Mouse (Mus musculus) liver, embryonic 16.5 days (tissue): ENCODE measurements around the gene Atg2a. TPM values are rescaled to one million over a fixed set of nuclear protein-coding genes. Genes with fewer than 3 reads are reported as not detected.

Source experiments
- ATAC-seq: fragments of 200-750 bp; cut with Nextera tagmentation; 2 replicates; pipeline ENCODE4 v1.8.0; 2017; ENCODE audit warnings: low read depth, mild to moderate bottlenecking, moderate number of reproducible peaks, moderate library complexity
- H3K27ac ChIP-seq: fragments of 300-500 bp; sonication (generic); 2 replicates; pipeline ENCODE4 v1.5.1; 2014; ENCODE audit warnings: mild to moderate bottlenecking, low read length
- H3K27me3 ChIP-seq: fragments of 300-500 bp; sonication (generic); 2 replicates; pipeline ENCODE4 v1.6.1; 2014; ENCODE audit warnings: low read depth, low read length, mixed read lengths; ENCODE audit not compliant: control insufficient read depth, insufficient read depth
- H3K36me3 ChIP-seq: fragments of 300-500 bp; sonication (generic); 2 replicates; pipeline ENCODE4 v1.6.1; 2014; ENCODE audit warnings: mild to moderate bottlenecking; ENCODE audit not compliant: control insufficient read depth, insufficient read depth
- H3K4me1 ChIP-seq: fragments of 300-500 bp; sonication (generic); 2 replicates; pipeline ENCODE4 v1.6.1; 2014; ENCODE audit warnings: low read depth, low read length, mixed read lengths; ENCODE audit not compliant: control insufficient read depth
- H3K4me2 ChIP-seq: fragments of 300-500 bp; sonication (generic); 2 replicates; pipeline ENCODE4 v1.6.1; 2014; ENCODE audit warnings: low read depth, low read length, mixed read lengths
- H3K4me3 ChIP-seq: fragments of 300-500 bp; sonication (generic); 2 replicates; pipeline ENCODE4 v1.5.1; 2014; ENCODE audit warnings: low read depth, mild to moderate bottlenecking, low read length
- H3K9ac ChIP-seq: fragments of 300-500 bp; sonication (generic); 2 replicates; pipeline ENCODE4 v1.6.1; 2014; ENCODE audit warnings: low read depth, low read length
- H3K9me3 ChIP-seq: fragments of 300-500 bp; sonication (generic); replicated peaks from 2 replicates; pipeline ENCODE4 v1.6.1; 2016; ENCODE audit warnings: low read length; ENCODE audit not compliant: control insufficient read depth
- WGBS: fragments of 180-500 bp; shearing (Covaris S2); extraction: QIAGEN DNeasy Blood & Tissue Kit; methylation state at CpG from one replicate; pipeline ENCODE4 v1.1.7; 2014; ENCODE audit not compliant: insufficient replicate concordance; 5-methylcytosine and 5-hydroxymethylcytosine counted together
- polyA plus RNA-seq: library from polyadenylated mRNA; unstranded; fragments of >200 nt; fragmentation: Nextera tagmentation; extraction: Ambion mirVana; gene quantifications from 2 replicates; pipeline ENCODE4 v1.2.1, GENCODE M21; 2015

The Atg2a gene
- 4.9 and 6.1 TPM in 2 replicates for polyA plus RNA-seq

DNA sequence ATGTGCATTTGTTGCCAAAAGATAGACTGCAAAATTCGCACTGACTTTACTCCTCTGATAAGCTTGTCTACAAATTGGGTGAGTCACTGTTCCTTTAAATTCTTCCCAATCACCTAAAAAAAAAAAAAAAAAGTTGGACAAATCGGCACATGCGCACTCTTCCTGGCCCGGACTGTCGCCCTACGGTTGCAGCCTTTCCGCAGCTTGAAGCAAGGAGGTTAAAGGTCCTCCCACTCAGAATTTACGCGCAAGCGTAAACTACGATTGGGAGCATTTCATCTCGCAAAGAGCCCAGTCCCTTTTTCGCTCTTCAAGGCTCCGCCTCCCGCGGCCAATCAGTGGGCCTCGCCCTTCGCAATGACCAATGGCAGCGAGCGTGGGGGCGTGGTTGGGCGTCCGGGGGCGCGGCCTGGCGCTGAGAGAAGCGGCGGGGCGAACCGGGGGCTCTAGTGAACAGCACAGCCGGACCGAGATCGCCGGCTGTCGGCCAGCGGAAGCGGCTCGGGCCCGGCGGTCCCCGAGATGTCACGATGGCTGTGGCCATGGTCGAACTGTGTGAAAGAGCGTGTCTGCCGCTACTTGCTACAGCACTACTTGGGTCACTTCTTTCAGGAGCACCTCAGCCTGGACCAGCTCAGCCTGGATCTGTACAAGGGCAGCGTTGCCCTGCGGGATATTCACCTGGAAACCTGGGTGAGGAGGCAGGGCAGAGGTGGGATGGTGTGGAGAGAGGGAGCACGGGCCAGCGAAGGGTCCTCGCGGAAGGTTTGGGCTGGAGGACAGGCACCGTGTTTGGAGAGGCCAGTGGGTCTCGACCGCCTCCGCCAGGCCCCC is at the start of gene Atg2a:
Atg2a (plus strand) TSS at position 395 of the 834 bp plus-strand sequence.
- peak; percentile 90 for ATAC-seq
- WGBS, result under 1% methylated on average over 54 of the region's 55 CpGs
- H3K9me3 ChIP-seq, result no peaks in the 10 kb centered on the region

GRCm38 (mm10) chr19:6204265-6204664 is 37.2 kb upstream of the Atg2a start:
- no peaks in the 10 kb centered on the region for H3K4me1 ChIP-seq
- H3K36me3 ChIP-seq, result no peaks in the 10 kb centered on the region
- H3K9me3 ChIP-seq, result no peaks in the 10 kb centered on the region
- 56% methylated on average over 2 of the region's 2 CpGs for WGBS
- H3K4me2 ChIP-seq, result no peak overlapping the region
- H3K9ac ChIP-seq, result no peak overlapping the region
- no peak overlapping the region for H3K27ac ChIP-seq
- ATAC-seq, result no peak
- no peak overlapping the region for H3K4me3 ChIP-seq
- no peaks in the 10 kb centered on the region for H3K27me3 ChIP-seq

More for the DNA sequence above, at the start of gene Atg2a:
- peaks cover 11% of the 10 kb centered on the region for H3K36me3 ChIP-seq
- peak within 1 kb of the TSS; percentile 94 for H3K9ac ChIP-seq
- peak within 1 kb of the TSS; percentile 86 for H3K4me3 ChIP-seq
- peak within 1 kb of the TSS; percentile 90 for H3K4me2 ChIP-seq
- H3K27ac ChIP-seq, result peak within 1 kb of the TSS; percentile 90
- H3K27me3 ChIP-seq, result no peaks in the 10 kb centered on the region
- H3K4me1 ChIP-seq, result peaks cover 38% of the 10 kb centered on the region

- Histone ChIP-seq H3K27ac (no peak overlapping the region), H3K36me3 (no peaks in the 10 kb centered on the region), H3K9me3 (no peaks in the 10 kb centered on the region), H3K9ac (no peak overlapping the region), H3K4me1 (no peaks in the 10 kb centered on the region), H3K27me3 (no peaks in the 10 kb centered on the region), H3K4me3 (no peak overlapping the region), H3K4me2 (no peak overlapping the region)
- 63% methylated on average over 5 of the region's 5 CpGs for WGBS
- ATAC-seq, result no peak
Measured at GRCm38 (mm10) chr19:6206716-6207115, 34.8 kb upstream of the Atg2a start.

GRCm38 (mm10) chr19:6216046-6216705 is 25.3 kb upstream of the Atg2a start:
- H3K4me1 ChIP-seq, result no peaks in the 10 kb centered on the region
- WGBS, result 45% methylated on average over 6 of the region's 6 CpGs
- no peak overlapping the region for H3K4me3 ChIP-seq
- H3K4me2 ChIP-seq, result no peak overlapping the region
- ATAC-seq, result no peak
- no peaks in the 10 kb centered on the region for H3K9me3 ChIP-seq
- no peak overlapping the region for H3K27ac ChIP-seq
- H3K9ac ChIP-seq, result no peak overlapping the region
- no peaks in the 10 kb centered on the region for H3K27me3 ChIP-seq
- H3K36me3 ChIP-seq, result no peaks in the 10 kb centered on the region

- Histone ChIP-seq H3K36me3 (no peaks in the 10 kb centered on the region), H3K4me3 (no peak overlapping the region), H3K4me1 (no peaks in the 10 kb centered on the region), H3K27me3 (no peaks in the 10 kb centered on the region), H3K27ac (no peak overlapping the region), H3K9me3 (no peaks in the 10 kb centered on the region), H3K9ac (no peak overlapping the region), H3K4me2 (no peak overlapping the region)
- WGBS, result 59% methylated on average over 6 of the region's 6 CpGs
- ATAC-seq, result no peak
Measured at GRCm38 (mm10) chr19:6218606-6219005, 22.9 kb upstream of the Atg2a start.

DNA sequence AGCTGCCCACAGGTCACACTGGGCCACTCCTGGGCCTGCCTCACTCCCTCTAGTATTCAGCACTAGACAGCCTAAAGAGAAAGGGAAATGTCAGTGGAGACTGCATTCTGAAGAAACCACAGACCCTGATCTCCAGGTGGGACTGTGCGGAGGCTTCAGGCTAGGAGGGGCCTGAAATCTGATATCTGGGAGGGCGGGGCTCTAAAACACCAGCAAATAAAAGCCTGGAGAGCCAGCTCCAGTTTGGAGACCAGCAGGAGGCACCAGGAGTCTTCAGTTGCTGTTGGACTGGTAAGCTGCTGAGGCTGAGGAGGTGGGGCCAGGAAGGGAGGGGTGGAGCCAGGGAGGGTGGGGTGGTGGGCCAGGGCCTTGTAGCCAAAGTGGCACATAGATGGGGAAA is 15.3 kb upstream of the Atg2a start, which contains the start of gene Gpha2:
Gpha2 (plus strand) TSS at position 246 of the 400 bp plus-strand sequence.
- no peaks in the 10 kb centered on the region for H3K4me1 ChIP-seq
- ATAC-seq, result no peak
- 21% methylated on average over 2 of the region's 2 CpGs for WGBS

GRCm38 (mm10) chr19:6226763-6227162 is 14.7 kb upstream of the Atg2a start:
- 78% methylated on average over 14 of the region's 14 CpGs for WGBS
- Histone ChIP-seq H3K4me3 (no peak overlapping the region), H3K36me3 (no peaks in the 10 kb centered on the region), H3K4me1 (no peaks in the 10 kb centered on the region), H3K9ac (no peak overlapping the region), H3K27ac (no peak overlapping the region), H3K9me3 (no peaks in the 10 kb centered on the region), H3K4me2 (no peak overlapping the region), H3K27me3 (no peaks in the 10 kb centered on the region)
- no peak for ATAC-seq

More for the DNA sequence above, 15.3 kb upstream of the Atg2a start, which contains the start of gene Gpha2:
- Histone ChIP-seq H3K9ac (no peak within 1 kb of the TSS), H3K27me3 (no peaks in the 10 kb centered on the region), H3K4me3 (no peak within 1 kb of the TSS), H3K36me3 (no peaks in the 10 kb centered on the region), H3K4me2 (no peak within 1 kb of the TSS), H3K27ac (no peak within 1 kb of the TSS), H3K9me3 (no peaks in the 10 kb centered on the region)

DNA sequence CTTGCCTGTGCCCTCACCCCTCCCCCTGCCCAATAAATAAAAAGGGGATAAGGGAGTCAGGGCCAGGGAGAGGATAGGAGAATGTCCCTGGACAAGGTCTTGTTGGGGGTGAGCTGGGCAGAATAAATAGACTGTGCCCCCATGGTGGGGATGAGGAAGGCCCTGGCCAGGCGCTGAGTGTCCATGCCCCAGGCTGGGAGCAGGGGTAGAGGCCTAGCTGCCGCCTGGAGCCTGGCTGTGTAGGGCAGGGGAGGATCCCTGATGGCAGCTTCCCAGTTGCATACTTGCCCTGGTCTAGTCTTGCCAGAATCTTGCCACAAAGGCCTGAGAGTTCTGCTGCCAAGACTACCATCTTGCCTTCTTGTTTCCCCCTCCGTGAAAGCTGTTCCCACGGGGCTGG is 13.6 kb upstream of the Atg2a start:
- Histone ChIP-seq H3K4me3 (no peak overlapping the region), H3K36me3 (no peaks in the 10 kb centered on the region), H3K27ac (no peak overlapping the region), H3K4me1 (no peaks in the 10 kb centered on the region), H3K4me2 (no peak overlapping the region), H3K27me3 (no peaks in the 10 kb centered on the region), H3K9ac (no peak overlapping the region), H3K9me3 (no peaks in the 10 kb centered on the region)
- ATAC-seq, result no peak
- WGBS, result 80% methylated on average over 4 of the region's 4 CpGs

GRCm38 (mm10) chr19:6230411-6230810 is 11.1 kb upstream of the Atg2a start:
- Histone ChIP-seq H3K27ac (no peak overlapping the region), H3K27me3 (no peaks in the 10 kb centered on the region), H3K4me3 (no peak overlapping the region), H3K4me2 (no peak overlapping the region), H3K9me3 (no peaks in the 10 kb centered on the region), H3K36me3 (no peaks in the 10 kb centered on the region), H3K9ac (no peak overlapping the region), H3K4me1 (peaks cover 16% of the 10 kb centered on the region)
- 51% methylated on average over 4 of the region's 4 CpGs for WGBS
- ATAC-seq, result no peak
